19 mouse cellular contexts compared by ENCODE assay signal in the genomic region with DNA sequence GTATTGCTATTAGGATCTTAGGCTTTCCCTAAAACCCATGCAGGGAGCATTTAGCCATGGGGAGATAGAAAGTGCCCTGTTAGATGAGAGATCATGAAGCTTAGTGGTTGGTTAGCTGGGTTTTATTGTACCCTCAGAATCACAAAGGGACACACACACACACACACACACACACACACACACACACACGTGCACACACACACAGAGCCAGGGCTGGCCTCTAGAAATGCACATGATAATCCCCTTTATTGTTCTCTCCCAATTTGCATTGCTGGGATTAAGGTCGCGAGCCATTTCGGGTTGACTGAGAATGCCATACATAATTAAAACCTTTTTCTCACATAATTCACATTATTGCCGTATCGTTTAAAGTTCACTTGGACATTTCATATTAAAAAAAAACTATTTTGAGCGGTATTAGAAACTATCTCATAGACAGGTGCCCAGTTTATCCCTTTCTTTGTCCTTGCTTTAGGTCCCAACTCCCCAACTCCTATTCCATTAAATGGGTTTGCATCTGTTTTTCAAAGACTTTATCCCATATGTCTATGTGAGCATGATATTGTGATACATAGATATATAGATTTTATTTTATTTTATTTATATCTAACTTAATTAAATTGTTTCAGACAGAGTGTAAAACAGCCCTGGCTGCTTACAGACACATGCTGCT. TPM values are rescaled to one million over a fixed set of nuclear protein-coding genes. Genes with fewer than 3 reads are reported as not detected.
"Had no signal": no experiment of that assay in that cellular context is flagged by ENCODE, and none has a peak within 500 bp of the region (broad histone marks: within the 10 kb centered on the region; RNA-seq: fewer than 3 reads in every experiment).

No protein-coding gene starts in this region.

- DNase-seq: kidney, adult 11 months; liver; lung, adult 18-20 months; right cerebral cortex, adult 18-20 months; right cerebral cortex, postnatal 25 days; thymus, postnatal 36 days had no signal

- H3K4me2 ChIP-seq: limb, embryonic 12.5 days; neural tube, embryonic 13.5 days had no signal

- H3K36me3 ChIP-seq: limb, embryonic 12.5 days had no signal

- H3K27me3 ChIP-seq: limb, embryonic 12.5 days; neural tube, embryonic 13.5 days had no signal

- H3K4me3 ChIP-seq: left cerebral cortex, adult 2 months; limb, embryonic 12.5 days; neural tube, embryonic 13.5 days had no signal

- H3K4me1 ChIP-seq: limb, embryonic 12.5 days; neural tube, embryonic 13.5 days had no signal

- H3K9ac ChIP-seq: limb, embryonic 12.5 days; liver, embryonic 14.5 days; neural tube, embryonic 13.5 days had no signal

- H3K27ac ChIP-seq: left cerebral cortex, adult 2 months; limb, embryonic 12.5 days; liver, embryonic 14.5 days; neural tube, embryonic 13.5 days had no signal

RNA-seq across cellular contexts. Expression of gene Scp2d1, which starts 59.2 kb away (rescaled TPM):
- total RNA-seq: layer of hippocampus, postnatal 25 days; left cerebral cortex, adult 2 months; left cerebral cortex, postnatal 36 days; megakaryocyte-erythroid progenitor cell, adult 5-6 weeks had no signal
- polyA plus RNA-seq: intestine, embryonic 14.5 days; kidney, embryonic 14.5 days; limb, embryonic 12.5 days; liver, embryonic 14.5 days; lung, embryonic 16.5 days; neural tube, embryonic 13.5 days; small intestine, adult 2 months; stomach, embryonic 16.5 days; thymus, postnatal 0 days had no signal
